Mouse (Mus musculus) adrenal gland (tissue): ENCODE results near the gene Popdc2.
"Not testable (repeated sequence)": the region's sequence is repeated elsewhere in the genome, so short reads cannot be mapped to it uniquely, and the experiment has no call there.

Source experiments
- intact Hi-C: fragments of 180-260 bp; cut with DNase I; formaldehyde crosslinking; loops from one replicate; pipeline ENCODE4 v1.15.1; 2025
- long read RNA-seq, 2 experiments: library from polyadenylated mRNA; unstranded; transcript quantifications; one replicate each; pipeline ENCODE4 v2.0.0; 2020; ENCODE audit warnings: borderline replicate concordance in 1 of 2; ENCODE audit not compliant: insufficient replicate concordance in 1 of 2

Gene Popdc2
- long read RNA-seq, experiment 1: 0 reads
- long read RNA-seq, experiment 2: 0 reads

DNA sequence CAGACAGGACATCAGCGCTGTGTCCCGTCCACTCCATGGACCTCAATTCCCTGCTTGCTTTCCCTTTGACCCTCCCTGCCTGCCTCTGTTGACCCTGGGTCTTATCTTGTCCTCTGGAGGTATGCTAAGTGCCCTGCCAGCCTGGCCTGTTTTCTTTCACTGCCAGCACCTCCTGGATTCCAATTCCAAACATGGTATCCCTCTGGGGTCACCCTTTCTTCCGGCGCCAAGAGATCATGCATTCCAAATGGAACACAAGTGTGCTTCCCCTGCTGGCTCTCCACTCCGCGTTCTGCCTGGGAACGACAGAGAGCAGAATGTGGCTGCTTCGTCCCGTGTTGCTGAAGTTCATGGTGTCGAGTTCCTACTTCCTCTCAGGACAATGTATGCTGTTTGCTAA is at the start of gene Popdc2:
TSS of gene Popdc2 (plus strand) at position 277 of the 400 bp plus-strand sequence.
- intact Hi-C loops: no loop called here

DNA sequence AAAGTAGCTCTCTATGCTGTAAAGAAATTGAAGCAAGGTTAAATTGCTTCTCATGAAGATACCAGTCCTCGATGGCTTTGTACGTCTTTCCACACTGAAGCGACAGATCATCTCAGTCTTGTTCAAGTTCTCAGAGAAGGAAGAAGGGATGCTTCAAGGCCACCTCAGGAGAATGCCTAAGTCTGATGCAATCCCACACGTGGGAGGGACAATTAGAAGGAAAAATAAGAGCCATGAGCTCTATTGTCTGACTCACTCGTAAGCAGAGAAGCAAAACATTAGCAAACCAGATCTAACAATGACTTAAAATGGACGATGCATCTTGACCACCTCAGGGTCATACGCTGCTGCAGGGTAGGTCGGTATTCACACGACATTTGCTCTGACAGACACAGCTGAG is 43.5 kb upstream of the Popdc2 start:
- intact Hi-C loops: no loop called here

- intact Hi-C loops: no loop called here
Measured at GRCm38 (mm10) chr16:38319087-38319486, 42.9 kb upstream of the Popdc2 start.

DNA sequence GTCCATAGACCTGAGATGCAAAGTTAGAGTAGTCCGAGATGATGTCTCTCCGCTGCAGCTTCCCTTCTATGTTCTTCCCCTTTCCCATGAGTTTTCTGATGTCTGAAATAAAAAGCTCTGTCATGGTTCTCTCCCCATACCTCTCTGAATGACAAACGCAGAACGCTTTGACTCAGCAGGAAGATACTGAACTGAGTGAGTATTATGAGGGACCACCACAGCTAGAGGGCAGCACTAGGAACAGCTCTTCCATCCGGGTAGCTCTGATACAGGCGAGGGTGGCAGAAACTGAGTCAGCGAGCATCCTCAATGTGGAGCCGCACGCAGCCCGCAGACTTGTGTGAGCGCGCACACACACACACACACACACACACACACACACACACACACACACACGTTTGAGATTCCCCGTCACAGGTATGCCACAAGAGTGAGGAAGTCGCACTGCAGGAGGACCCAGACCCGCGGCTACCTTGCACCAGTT is 40.5 kb upstream of the Popdc2 start:
- intact Hi-C loops: no loop called here

DNA sequence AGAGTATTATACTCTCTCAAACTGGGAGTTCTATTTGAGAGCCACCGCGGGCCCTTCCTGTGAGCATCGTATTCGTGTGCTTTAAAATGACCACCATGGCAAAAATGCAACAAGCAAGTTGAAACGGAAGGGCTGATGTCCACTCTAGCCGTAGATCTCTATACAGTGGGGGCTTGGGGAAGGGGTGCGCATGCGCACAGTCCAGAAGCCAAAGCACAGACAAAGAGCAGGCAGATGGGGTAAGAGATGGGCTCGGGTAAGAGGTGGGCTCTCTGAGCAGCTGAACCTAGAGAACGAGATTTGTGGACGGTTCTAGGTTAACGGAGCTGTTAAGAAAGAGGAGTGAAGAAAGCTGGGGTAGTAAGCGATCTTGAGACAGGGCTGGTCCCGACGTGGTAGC is 37.7 kb upstream of the Popdc2 start:
- intact Hi-C loops: no loop called here

DNA sequence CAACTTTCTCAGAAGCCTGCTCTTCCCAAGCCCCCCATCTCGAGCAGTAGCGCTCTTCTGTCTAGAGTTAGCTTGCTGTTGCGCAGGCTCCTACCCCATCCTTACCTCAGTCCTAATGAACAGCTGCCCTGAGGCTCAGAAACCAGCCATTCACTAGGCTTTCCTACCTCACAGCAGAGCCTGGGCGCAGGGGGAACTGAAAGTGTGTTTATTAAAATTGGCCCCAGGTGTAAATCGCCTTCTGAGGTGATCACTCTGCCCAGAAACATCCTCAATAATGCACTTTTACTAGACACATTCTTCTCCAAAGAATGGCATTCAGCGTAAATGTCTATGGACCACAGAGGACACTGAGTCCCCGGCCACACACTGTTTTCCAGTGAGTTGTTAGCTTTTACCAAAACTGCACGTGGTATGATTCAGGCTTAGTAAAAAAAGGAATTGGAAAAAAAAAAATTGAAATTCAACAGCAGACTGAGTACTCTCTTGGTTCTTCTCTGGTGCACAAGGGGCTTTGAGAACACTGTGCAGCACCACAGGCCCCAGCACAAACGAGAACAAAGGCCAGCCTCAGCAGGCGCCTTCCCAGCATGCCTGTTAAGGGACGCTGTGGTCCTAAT is 35.1 kb upstream of the Popdc2 start:
- intact Hi-C loops: no loop called here

GRCm38 (mm10) chr16:38329340-38329739 is 32.7 kb upstream of the Popdc2 start:
- intact Hi-C loops: no loop called here

DNA sequence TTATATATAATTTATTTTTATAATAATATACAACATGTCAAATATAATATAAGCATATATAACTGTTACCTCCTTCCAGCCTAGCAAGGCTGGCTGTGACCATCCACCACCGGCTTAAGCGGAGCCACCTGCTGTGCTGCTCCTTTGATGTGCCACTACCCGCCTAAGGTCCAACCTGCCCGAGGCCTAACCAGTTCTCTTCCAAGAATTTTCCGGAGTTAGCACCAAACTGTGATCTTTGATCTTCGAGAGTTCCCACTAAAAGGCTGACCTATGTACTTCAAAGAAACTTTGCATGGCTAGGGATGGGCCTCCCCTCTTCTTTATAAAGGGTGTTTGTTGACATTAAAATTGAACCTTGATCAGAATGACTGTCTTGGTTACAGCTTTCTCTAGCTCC is 27.6 kb upstream of the Popdc2 start:
- intact Hi-C loops: no loop called here

- intact Hi-C loops: not testable (repeated sequence)
Measured at GRCm38 (mm10) chr16:38338077-38338476, 23.9 kb upstream of the Popdc2 start.

- intact Hi-C loops: no loop called here
Measured at GRCm38 (mm10) chr16:38341396-38342324, 20.3 kb upstream of the Popdc2 start, which contains the start of gene Maats1. Maats1 (minus strand) TSS chr16:38342143.

DNA sequence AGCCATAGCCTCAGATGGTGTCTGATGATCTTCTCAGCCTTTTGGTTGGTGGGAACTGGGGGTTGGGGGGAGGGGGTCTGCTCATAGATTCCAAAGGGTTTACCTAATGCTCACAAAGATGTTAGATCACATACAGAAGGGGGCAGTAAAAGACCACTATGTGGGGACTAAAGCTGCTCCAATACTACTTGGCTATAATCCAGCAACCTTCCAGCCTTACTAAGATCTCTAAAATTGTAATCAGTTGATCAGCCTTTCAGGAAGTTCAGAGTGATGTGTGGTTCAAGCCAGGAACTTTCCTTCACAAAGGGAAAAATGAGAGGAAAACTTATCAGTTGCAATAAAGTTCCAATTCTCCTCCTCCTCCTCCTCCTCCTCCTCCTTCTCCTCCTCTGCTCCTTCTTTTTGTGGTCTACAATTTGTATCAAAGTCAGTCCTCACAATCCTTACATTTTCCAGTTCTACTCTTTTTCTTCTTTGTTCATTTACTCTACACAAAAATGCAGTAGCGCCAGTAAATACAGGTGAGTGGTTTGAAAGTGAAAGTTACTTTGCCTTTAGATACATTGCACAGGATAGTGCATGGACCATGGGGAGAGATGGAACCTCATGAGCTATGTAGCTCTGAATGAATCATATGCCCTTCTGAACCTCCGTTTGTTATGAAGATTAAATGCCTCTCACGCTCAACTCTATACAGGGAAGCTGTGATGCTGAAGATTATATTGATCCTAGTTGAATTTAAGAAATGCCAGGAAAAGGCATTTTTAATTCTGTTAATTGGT is 16.9 kb upstream of the Popdc2 start:
- intact Hi-C loops: loop anchor here (5.0 kb wide), 1 partner anchor 162 kb away; no protein-coding TSS in a partner anchor

GRCm38 (mm10) chr16:38346529-38347325 is 15.3 kb upstream of the Popdc2 start, which contains the start of the genes Cox17 and Gm21987:
Cox17 (plus strand) TSS chr16:38346991.
Gm21987 (plus strand) TSS chr16:38347040.
- intact Hi-C loops: loop anchor here (5.0 kb wide), 1 partner anchor 161 kb away; no protein-coding TSS in a partner anchor

- intact Hi-C loops: loop anchor here (5.0 kb wide), 1 partner anchor 160 kb away; no protein-coding TSS in a partner anchor
Measured at GRCm38 (mm10) chr16:38347588-38347987, 14.4 kb upstream of the Popdc2 start.

GRCm38 (mm10) chr16:38348217-38348761 is 13.7 kb upstream of the Popdc2 start:
- intact Hi-C loops: loop anchor here (5.0 kb wide), 1 partner anchor 159 kb away; no protein-coding TSS in a partner anchor

GRCm38 (mm10) chr16:38349881-38350280 is 12.1 kb upstream of the Popdc2 start:
- intact Hi-C loops: loop anchor here (5.0 kb wide), 1 partner anchor 157 kb away; no protein-coding TSS in a partner anchor

- intact Hi-C loops: no loop called here
Measured at GRCm38 (mm10) chr16:38350361-38350855, 11.6 kb upstream of the Popdc2 start.

- intact Hi-C loops: no loop called here
Measured at GRCm38 (mm10) chr16:38350939-38351338, 11.1 kb upstream of the Popdc2 start.

DNA sequence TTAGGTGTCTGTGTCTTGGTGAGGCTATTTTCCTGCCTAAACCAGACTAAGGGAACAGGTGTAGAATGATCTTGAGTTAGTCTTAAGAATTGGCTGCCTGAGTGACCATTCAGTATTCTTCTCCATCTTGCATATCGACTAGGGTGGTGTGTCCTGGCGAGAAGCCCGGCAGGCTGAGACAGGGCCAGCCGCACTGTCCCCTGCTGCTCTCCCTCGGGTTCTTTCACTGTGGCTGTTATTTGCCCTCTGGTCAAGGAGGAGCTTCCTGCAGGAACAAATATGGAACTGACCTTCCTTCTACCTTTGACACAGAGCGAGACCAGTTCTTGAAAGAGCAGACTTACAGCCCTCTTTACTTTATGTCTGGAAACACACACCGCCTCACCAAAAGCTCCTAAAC is 10.0 kb upstream of the Popdc2 start:
- intact Hi-C loops: no loop called here

DNA sequence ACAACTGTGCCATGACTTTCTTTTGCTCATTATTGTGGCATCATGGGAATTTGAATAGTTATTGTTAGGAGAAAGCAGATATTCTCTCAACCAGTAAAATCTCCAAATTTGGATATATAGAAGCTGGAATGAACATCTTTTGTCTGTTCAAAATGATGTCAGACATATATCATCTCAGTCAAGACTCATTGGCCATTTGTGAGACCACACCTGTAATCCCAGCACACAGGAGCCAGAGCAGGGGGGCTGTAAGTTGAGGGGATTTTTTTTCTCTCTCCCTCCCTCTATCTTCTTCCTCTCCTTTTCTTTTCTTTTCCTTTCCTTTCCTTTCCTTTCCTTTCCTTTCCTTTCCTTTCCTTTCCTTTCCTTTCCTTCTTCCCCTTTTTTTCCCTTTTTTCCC is 9.2 kb upstream of the Popdc2 start:
- intact Hi-C loops: no loop called here

DNA sequence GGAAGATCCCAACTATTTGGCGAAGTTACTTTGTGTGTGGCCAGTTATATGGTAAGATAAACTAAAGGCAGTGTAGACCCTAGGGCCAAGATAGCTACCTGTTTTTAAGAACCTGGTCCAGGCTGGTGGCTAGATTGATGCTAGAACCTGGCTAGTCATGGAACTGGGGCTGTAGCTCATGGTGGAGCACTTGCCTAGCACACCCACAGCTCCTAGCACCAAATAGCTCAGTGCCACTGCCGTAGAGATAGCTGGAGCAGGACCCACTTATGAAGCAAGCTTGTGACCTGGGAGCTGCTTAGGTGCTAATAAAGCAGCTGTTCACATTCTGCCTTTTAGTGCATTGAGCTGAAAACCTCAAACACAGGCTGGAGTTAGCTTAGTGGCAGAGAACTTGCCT is 8.4 kb upstream of the Popdc2 start:
- intact Hi-C loops: no loop called here
